Mouse (Mus musculus): Measurements from ENCODE around the gene Epha1.

DNA sequence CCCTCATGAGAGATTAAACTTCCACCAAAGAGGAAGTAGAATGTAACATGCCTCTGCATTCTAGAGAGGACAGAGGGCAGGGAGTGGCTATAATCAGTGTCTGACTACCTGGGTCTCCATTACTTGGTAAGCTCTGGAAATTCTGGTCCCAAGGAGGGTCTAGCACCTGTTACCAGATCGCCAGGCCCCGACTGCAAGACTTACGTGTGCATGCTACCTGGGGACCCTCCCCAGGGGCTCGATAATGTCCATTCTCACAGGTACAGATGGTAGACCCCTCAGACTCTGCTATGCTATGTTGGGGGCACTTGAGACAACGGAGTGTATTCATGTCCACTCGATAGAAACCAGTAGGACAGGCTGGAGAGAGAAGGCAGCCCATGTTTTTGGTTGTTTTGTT lies 7.9 kb downstream of the Epha1 start:
- TF ChIP-seq CTCF (IDR thresholded peaks at IDR 0.05; ENCODE audit: low read depth, low read length): no peak
- no peak for TF ChIP-seq POLR2A (IDR thresholded peaks at IDR 0.05; ENCODE audit: insufficient read depth, low read length)

Data from ES-Bruce4 (cell line).